ENCODE assay signal across 23 mouse cellular contexts in the genomic region with DNA sequence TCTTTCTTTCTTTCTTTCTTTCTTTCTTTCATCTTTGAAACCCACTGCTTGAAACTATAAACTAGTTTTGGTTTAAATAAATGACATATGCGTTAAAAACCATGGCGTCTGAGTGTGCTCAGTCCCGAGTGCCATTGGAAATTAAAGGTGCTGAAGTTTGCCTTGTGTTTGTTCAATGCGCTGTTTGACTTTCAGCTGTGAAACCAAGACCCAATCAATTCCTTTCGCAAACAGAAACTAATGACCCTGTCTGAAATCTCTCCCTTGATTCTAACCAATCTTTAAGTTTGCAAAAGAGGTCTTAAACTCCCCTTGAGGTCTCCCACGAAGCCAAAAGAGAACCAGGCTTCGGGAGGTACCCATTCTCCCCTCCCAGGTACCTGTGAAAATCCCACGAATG. TPM values are rescaled to one million over a fixed set of nuclear protein-coding genes. Genes with fewer than 3 reads are reported as not detected.
A peak's percentile ranks its signal among the peaks of the same experiment; 100 is the strongest.
DNase-seq lines count a peak whose midpoint lies in the region; ATAC-seq and TF ChIP-seq lines count a peak whose summit lies in the region.
"Had no signal": no experiment of that assay in that cellular context is flagged by ENCODE, and none has a peak within 500 bp of the region (broad histone marks: within the 10 kb centered on the region; RNA-seq: fewer than 3 reads in every experiment).

No protein-coding gene starts in this region.

- no peaks in the 10 kb centered on the region for H3K36me3 ChIP-seq in lung, embryonic 14.5 days (ENCODE audit: insufficient read depth)
- no peaks in the 10 kb centered on the region for H3K36me3 ChIP-seq in intestine, embryonic 14.5 days (ENCODE audit: control insufficient read depth, insufficient read depth, low read length)
- H3K36me3 ChIP-seq in liver, embryonic 14.5 days (replicated peaks; ENCODE audit: control insufficient read depth, insufficient read depth, low read depth), result no peaks in the 10 kb centered on the region
- no peaks in the 10 kb centered on the region for H3K36me3 ChIP-seq in stomach, embryonic 16.5 days (ENCODE audit: control insufficient read depth, insufficient read depth, low read length)
- H3K36me3 ChIP-seq: embryonic facial prominence, embryonic 15.5 days; hindbrain, embryonic 12.5 days; limb, embryonic 12.5 days; midbrain, embryonic 10.5 days had no signal

- ATAC-seq in lung, embryonic 14.5 days (ENCODE audit: insufficient read depth), result no peak
- ATAC-seq in intestine, embryonic 14.5 days (replicated peaks; ENCODE audit: low FRiP score, low TSS enrichment, low read depth), result no peak
- no peak for ATAC-seq in liver, embryonic 14.5 days (ENCODE audit: insufficient read depth)
- no peak for ATAC-seq in stomach, embryonic 16.5 days (ENCODE audit: insufficient read depth, low FRiP score)
- ATAC-seq: forebrain, embryonic 16.5 days had no signal

- TF ChIP-seq CTCF in lung, embryonic 14.5 days (IDR thresholded peaks at IDR 0.05; ENCODE audit: low read depth), result no peak
- no peak for TF ChIP-seq CTCF in liver, embryonic 14.5 days (IDR thresholded peaks at IDR 0.05; ENCODE audit: low read depth)

- TF ChIP-seq EP300 in liver, embryonic 14.5 days (IDR thresholded peaks at IDR 0.05; ENCODE audit: low read depth), result no peak

- peaks cover 11% of the 10 kb centered on the region for H3K27me3 ChIP-seq in lung, embryonic 14.5 days (ENCODE audit: insufficient read depth, low read length)
- peaks cover 13% of the 10 kb centered on the region for H3K27me3 ChIP-seq in intestine, embryonic 14.5 days (replicated peaks; ENCODE audit: control insufficient read depth, insufficient read depth, low read length)
- peaks cover 14% of the 10 kb centered on the region for H3K27me3 ChIP-seq in liver, embryonic 14.5 days (ENCODE audit: control insufficient read depth, insufficient read depth, low read length)
- H3K27me3 ChIP-seq in stomach, embryonic 16.5 days (ENCODE audit: control insufficient read depth, insufficient read depth, low read length), result peaks cover 6% of the 10 kb centered on the region; the same call in 1 of the 2 replicates

- H3K9me3 ChIP-seq in lung, embryonic 14.5 days (ENCODE audit: low read depth, low read length), result no peaks in the 10 kb centered on the region
- no peaks in the 10 kb centered on the region for H3K9me3 ChIP-seq in intestine, embryonic 14.5 days (ENCODE audit: control insufficient read depth, low read length)
- H3K9me3 ChIP-seq in liver, embryonic 14.5 days (ENCODE audit: control insufficient read depth, low read length), result no peaks in the 10 kb centered on the region
- H3K9me3 ChIP-seq in stomach, embryonic 16.5 days (replicated peaks; ENCODE audit: control insufficient read depth, low read length), result no peaks in the 10 kb centered on the region
- H3K9me3 ChIP-seq: embryonic facial prominence, embryonic 15.5 days; hindbrain, embryonic 12.5 days; limb, embryonic 12.5 days; midbrain, embryonic 10.5 days had no signal

- H3K27ac ChIP-seq in lung, embryonic 14.5 days (ENCODE audit: low read depth), result no peak overlapping the region
- H3K27ac ChIP-seq in intestine, embryonic 14.5 days (ENCODE audit: low read depth), result no peak overlapping the region
- no peak overlapping the region for H3K27ac ChIP-seq in liver, embryonic 14.5 days
- peak overlapping the region; percentile 8 for H3K27ac ChIP-seq in stomach, embryonic 16.5 days (ENCODE audit: low read length)
- H3K27ac ChIP-seq: embryonic facial prominence, embryonic 15.5 days; hindbrain, embryonic 12.5 days; limb, embryonic 12.5 days; macrophage; midbrain, embryonic 10.5 days had no signal

- peak overlapping the region; percentile 16 for H3K4me2 ChIP-seq in lung, embryonic 14.5 days
- H3K4me2 ChIP-seq in intestine, embryonic 14.5 days (ENCODE audit: low read length), result peak overlapping the region; percentile 20
- peak overlapping the region; percentile 44 for H3K4me2 ChIP-seq in liver, embryonic 14.5 days (ENCODE audit: low read depth)
- H3K4me2 ChIP-seq in stomach, embryonic 16.5 days (ENCODE audit: low read depth, low read length), result peak overlapping the region; percentile 47
- H3K4me2 ChIP-seq: embryonic facial prominence, embryonic 15.5 days; heart, embryonic 11.5 days; hindbrain, embryonic 12.5 days; limb, embryonic 12.5 days had no signal

- no peaks in the 10 kb centered on the region for H3K4me1 ChIP-seq in lung, embryonic 14.5 days (ENCODE audit: insufficient read depth)
- H3K4me1 ChIP-seq in intestine, embryonic 14.5 days (replicated peaks; ENCODE audit: control insufficient read depth, insufficient read depth, low read length), result no peaks in the 10 kb centered on the region
- H3K4me1 ChIP-seq in liver, embryonic 14.5 days (replicated peaks; ENCODE audit: control insufficient read depth in 2 of 2, insufficient read depth in 2 of 2, low read length in 1 of 2), result no peaks in the 10 kb centered on the region
- H3K4me1 ChIP-seq in stomach, embryonic 16.5 days (ENCODE audit: control insufficient read depth, insufficient read depth, low read length), result no peaks in the 10 kb centered on the region
- H3K4me1 ChIP-seq: limb, embryonic 12.5 days had no signal

- DNase-seq in lung, embryonic 14.5 days, result no peak
- no peak for DNase-seq in lung, postnatal 36 days
- no peak for DNase-seq in intestine, embryonic 14.5 days (ENCODE audit: low spot score)
- no peak for DNase-seq in liver, embryonic 14.5 days (ENCODE audit: low read depth in 3 of 3, low spot score in 3 of 3)
- DNase-seq in urinary bladder, postnatal 4 days (ENCODE audit: low spot score in 2 of 2), result no peak
- DNase-seq in adrenal gland, postnatal 4 days (ENCODE audit: low spot score in 2 of 2), result no peak
- DNase-seq: adrenal gland, postnatal 10 days; cerebellum, adult 11-12 months; cerebellum, postnatal 25 days; gastrocnemius, postnatal 25 days; heart, postnatal 10 days; kidney, postnatal 36 days; retina, postnatal 1 day; thymus, adult 18-20 months; thymus, postnatal 4 days had no signal

- no peak overlapping the region for H3K4me3 ChIP-seq in lung, embryonic 14.5 days (ENCODE audit: low read depth, low read length)
- H3K4me3 ChIP-seq in intestine, embryonic 14.5 days (ENCODE audit: low read depth, low read length), result no peak overlapping the region
- 0 out of 4 replicates have a peak overlapping the region, but pooled peaks of 1 of the 2 experiments have one; percentile 1 for H3K4me3 ChIP-seq in liver, embryonic 14.5 days (ENCODE audit: insufficient read depth in 1 of 2, low read depth in 2 of 2, low read length in 2 of 2)
- H3K4me3 ChIP-seq in stomach, embryonic 16.5 days (replicated peaks; ENCODE audit: low read length), result peak overlapping the region; percentile 12
- H3K4me3 ChIP-seq: embryonic facial prominence, embryonic 15.5 days; hindbrain, embryonic 12.5 days; limb, embryonic 12.5 days; midbrain, embryonic 10.5 days had no signal

- no peak overlapping the region for H3K9ac ChIP-seq in lung, embryonic 14.5 days
- H3K9ac ChIP-seq in intestine, embryonic 14.5 days (ENCODE audit: low read length), result no peak overlapping the region
- no peak overlapping the region for H3K9ac ChIP-seq in liver, embryonic 14.5 days (replicated peaks)
- peak overlapping the region; percentile 28 for H3K9ac ChIP-seq in stomach, embryonic 16.5 days (ENCODE audit: low read length)
- H3K9ac ChIP-seq: embryonic facial prominence, embryonic 15.5 days; hindbrain, embryonic 12.5 days; limb, embryonic 12.5 days had no signal

- 59% methylated on average over 8 of the region's 8 CpGs for WGBS in lung, embryonic 14.5 days
- 65% methylated on average over 8 of the region's 8 CpGs for WGBS in intestine, embryonic 14.5 days
- WGBS in liver, embryonic 14.5 days (ENCODE audit: insufficient replicate concordance), result 54% methylated on average over 8 of the region's 8 CpGs
- WGBS in stomach, embryonic 16.5 days, result 58% methylated on average over 8 of the region's 8 CpGs

RNA-seq across cellular contexts. Expression of gene Tgif1, which starts 30.3 kb away (rescaled TPM):
- 60.3 and 63.1 TPM in 2 replicates for polyA plus RNA-seq in lung, embryonic 14.5 days (2014; fragmentation: Nextera tagmentation; extraction: Ambion mirVana)
- polyA plus RNA-seq in intestine, embryonic 14.5 days (2014; fragmentation: Nextera tagmentation; extraction: Ambion mirVana), result 56.1 and 58.4 TPM in 2 replicates
- polyA plus RNA-seq in liver, embryonic 14.5 days (2012; rRNA removed), result 6.3 and 7.0 TPM in 2 replicates
- 5.0 TPM in 2 replicates for polyA plus RNA-seq in liver, embryonic 14.5 days (2014; fragmentation: Nextera tagmentation; extraction: Ambion mirVana)
- polyA plus RNA-seq in stomach, embryonic 16.5 days (2015; fragmentation: Nextera tagmentation; extraction: Ambion mirVana), result 56.5 and 60.1 TPM in 2 replicates
- total RNA-seq in adrenal gland, postnatal 4 days (2021), result 10 to 100 TPM; 79.0 to 81.1 TPM
